Mouse (Mus musculus): ENCODE data around the gene Il12rb1. TPM values are rescaled to one million over a fixed set of nuclear protein-coding genes. Genes with fewer than 3 reads are reported as not detected.

Il12rb1 gene
- total and polyA plus RNA-seq, 2 experiments from 2014 or later: not detected

- Histone ChIP-seq H3K4me1 (ENCODE audit: insufficient read depth, low read length) (peaks cover 18% of the 10 kb centered on the region), H3K9me3 (ENCODE audit: low read length) (no peaks in the 10 kb centered on the region), H3K27me3 (ENCODE audit: insufficient read depth, low read length) (peaks cover 20% of the 10 kb centered on the region), H3K4me3 (ENCODE audit: low read length) (no peak overlapping the region), H3K9ac (replicated peaks; ENCODE audit: low read length) (no peak overlapping the region), H3K27ac (no peak overlapping the region), H3K4me2 (ENCODE audit: low read depth, low read length) (no peak overlapping the region), H3K36me3 (ENCODE audit: insufficient read depth, low read length) (no peaks in the 10 kb centered on the region)
- DNase-seq (ENCODE audit: low spot score): no peak
- ATAC-seq: no peak
- 79% methylated on average over 11 of the region's 11 CpGs for WGBS
- TF ChIP-seq CTCF (IDR thresholded peaks at IDR 0.05; ENCODE audit: low read depth): no peak
These were observed 5.3 kb upstream of the Il12rb1 start for GRCm38 (mm10) chr8:70802786-70803510.

DNA sequence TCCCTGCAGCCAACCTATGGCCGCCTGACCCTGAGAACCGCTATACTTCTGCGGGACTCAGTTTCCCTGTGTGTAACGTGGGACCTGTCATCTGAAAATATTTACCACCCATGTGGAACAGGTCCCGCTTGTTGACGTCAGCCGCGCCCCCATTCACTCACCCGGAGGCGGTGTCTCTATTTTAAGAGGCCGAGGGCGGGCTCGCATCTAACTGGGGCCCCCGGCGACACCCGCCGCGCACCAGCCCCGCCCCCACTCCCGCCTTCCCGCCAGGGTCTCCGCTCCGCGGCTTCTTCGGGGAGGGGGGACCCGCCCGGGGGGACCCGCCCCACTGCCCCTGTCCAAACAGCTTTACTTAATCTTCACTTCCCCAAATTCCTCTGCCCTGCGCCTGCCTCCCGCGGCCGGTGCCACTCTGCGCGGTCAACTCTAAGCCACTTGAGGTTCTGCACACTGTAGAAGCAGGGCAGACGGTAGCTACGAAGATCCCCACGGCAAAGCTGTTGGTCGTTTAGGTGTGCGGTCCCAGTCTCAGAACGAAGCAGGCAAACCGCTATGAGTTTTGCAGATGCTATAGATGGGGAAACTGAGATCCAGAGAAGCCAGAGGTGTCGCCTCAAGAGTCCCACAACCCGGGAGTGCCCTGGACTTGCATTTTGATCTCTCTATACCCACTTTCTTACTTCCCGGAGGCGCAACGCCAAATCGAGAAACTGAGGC lies 4.3 kb upstream of the Il12rb1 start:
- Histone ChIP-seq H3K4me3 (ENCODE audit: low read length) (peak overlapping the region; percentile 45), H3K9me3 (ENCODE audit: low read length) (no peaks in the 10 kb centered on the region), H3K4me1 (ENCODE audit: insufficient read depth, low read length) (peaks cover 12% of the 10 kb centered on the region), H3K4me2 (ENCODE audit: low read depth, low read length) (peak overlapping the region; percentile 71), H3K27ac (no peak overlapping the region), H3K27me3 (ENCODE audit: insufficient read depth, low read length) (peaks cover 20% of the 10 kb centered on the region), H3K9ac (replicated peaks; ENCODE audit: low read length) (peak overlapping the region; percentile 17; the same call in 1 of the 2 replicates), H3K36me3 (ENCODE audit: insufficient read depth, low read length) (no peaks in the 10 kb centered on the region)
- ATAC-seq (no peak; the same call in 1 of the 2 replicates), DNase-seq (ENCODE audit: low spot score) (no peak)
- no peak for TF ChIP-seq CTCF (IDR thresholded peaks at IDR 0.05; ENCODE audit: low read depth)
- WGBS: 2% methylated on average over 45 of the region's 47 CpGs

DNA sequence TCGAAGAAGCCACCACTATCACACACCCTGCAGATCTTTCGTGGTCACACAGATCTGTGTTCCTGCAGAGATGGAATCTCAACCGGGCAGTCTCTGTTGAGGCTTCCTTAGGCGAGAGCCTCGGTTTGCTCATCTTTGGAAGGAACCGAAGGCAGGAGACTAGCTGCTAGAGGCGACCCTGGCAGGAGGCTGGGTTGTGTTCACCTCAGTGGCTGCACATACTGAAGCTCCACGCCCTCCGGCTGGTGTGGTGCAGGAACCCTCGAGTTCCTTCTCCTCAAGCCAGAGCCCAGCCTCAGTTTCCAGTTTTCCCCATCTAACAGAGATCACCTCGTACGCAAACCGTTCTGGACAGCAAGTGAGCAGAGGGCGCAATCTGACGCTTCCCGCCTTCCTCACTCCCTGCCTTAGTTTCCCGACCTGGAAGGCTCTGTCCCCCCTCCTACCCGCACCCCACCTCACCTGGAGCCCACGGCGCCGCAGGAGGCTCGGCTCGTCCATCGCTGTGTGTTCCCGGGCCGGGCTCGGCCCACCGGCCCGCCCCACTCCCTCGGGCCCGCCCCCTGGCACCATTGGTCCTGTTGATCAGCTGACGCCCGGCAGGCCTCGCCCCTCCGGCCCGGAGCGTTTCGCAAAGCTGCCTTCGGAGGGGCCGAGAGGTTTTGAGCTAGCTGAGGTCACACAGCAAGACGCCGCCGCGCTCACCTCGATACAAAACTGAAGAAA lies 3.6 kb upstream of the Il12rb1 start, which contains the start of gene Mast3:
Gene Mast3, minus strand, starts transcription at position 574 of the 726 bp plus-strand sequence.
- H3K9me3 ChIP-seq (ENCODE audit: low read length): no peaks in the 10 kb centered on the region
- no peak for TF ChIP-seq CTCF (IDR thresholded peaks at IDR 0.05; ENCODE audit: low read depth)
- peak within 1 kb of the TSS; percentile 71 for H3K4me2 ChIP-seq (ENCODE audit: low read depth, low read length)
- H3K36me3 ChIP-seq (ENCODE audit: insufficient read depth, low read length): no peaks in the 10 kb centered on the region
- WGBS: 1% methylated on average over 45 of the region's 45 CpGs
- no peak within 1 kb of the TSS for H3K27ac ChIP-seq
- H3K27me3 ChIP-seq (ENCODE audit: insufficient read depth, low read length): peaks cover 15% of the 10 kb centered on the region
- peak; percentile 81 for ATAC-seq
- peak within 1 kb of the TSS; percentile 38 for H3K9ac ChIP-seq (replicated peaks; ENCODE audit: low read length)
- peak; percentile 84 for DNase-seq (ENCODE audit: low spot score)
- peaks cover 12% of the 10 kb centered on the region for H3K4me1 ChIP-seq (ENCODE audit: insufficient read depth, low read length)
- H3K4me3 ChIP-seq (ENCODE audit: low read length): peak within 1 kb of the TSS; percentile 45

DNA sequence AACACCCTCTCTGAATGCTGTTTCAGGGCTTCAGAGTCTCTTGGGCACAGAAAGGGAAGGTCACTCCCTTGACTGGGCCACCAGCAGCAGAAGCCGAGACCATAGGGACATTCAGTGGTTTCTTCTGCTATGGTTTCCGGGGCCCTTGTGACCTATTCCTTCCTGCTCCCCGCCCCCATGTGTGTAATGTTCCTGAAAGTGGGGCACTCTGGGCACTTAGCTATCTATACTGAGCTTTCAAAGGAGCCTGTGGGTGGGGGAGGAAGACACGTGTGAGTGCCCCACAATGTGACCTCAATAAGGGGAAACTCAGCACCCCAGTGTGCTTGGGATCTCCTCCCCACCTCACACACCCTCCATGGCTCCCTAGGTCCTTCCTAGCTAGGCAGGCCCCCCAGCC lies 1.7 kb upstream of the Il12rb1 start:
- no peak overlapping the region for H3K4me2 ChIP-seq (ENCODE audit: low read depth, low read length)
- TF ChIP-seq CTCF (IDR thresholded peaks at IDR 0.05; ENCODE audit: low read depth): no peak
- H3K4me1 ChIP-seq (ENCODE audit: insufficient read depth, low read length): peaks cover 12% of the 10 kb centered on the region
- no peak overlapping the region for H3K4me3 ChIP-seq (ENCODE audit: low read length)
- no peaks in the 10 kb centered on the region for H3K36me3 ChIP-seq (ENCODE audit: insufficient read depth, low read length)
- DNase-seq (ENCODE audit: low spot score) (no peak), ATAC-seq (no peak)
- no peaks in the 10 kb centered on the region for H3K9me3 ChIP-seq (ENCODE audit: low read length)
- H3K27me3 ChIP-seq (ENCODE audit: insufficient read depth, low read length): peaks cover 15% of the 10 kb centered on the region
- no peak overlapping the region for H3K27ac ChIP-seq
- 82% methylated on average over 4 of the region's 4 CpGs for WGBS
- H3K9ac ChIP-seq (replicated peaks; ENCODE audit: low read length): no peak overlapping the region

DNA sequence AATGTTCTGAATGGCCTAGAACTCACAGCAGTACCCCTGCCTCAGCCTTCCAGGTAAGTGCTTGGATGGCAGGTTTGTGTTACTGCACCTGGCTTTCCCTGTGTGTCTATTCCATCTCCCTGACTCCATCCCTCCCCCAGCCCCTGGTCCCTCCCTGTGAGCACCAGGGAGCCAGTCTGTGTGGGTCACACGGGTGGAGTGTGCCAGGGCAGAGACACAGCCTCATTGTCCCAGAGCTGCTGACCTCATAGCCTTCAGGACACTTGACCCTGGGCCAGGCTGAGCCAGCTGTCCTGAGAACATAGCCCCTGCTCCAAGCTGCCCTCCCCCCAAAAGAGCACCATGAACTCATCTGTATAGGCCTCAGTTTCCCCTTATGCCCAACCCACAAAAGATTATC lies 945 bp upstream of the Il12rb1 start:
- Histone ChIP-seq H3K27me3 (ENCODE audit: insufficient read depth, low read length) (peaks cover 15% of the 10 kb centered on the region), H3K36me3 (ENCODE audit: insufficient read depth, low read length) (no peaks in the 10 kb centered on the region), H3K4me3 (ENCODE audit: low read length) (no peak overlapping the region), H3K9me3 (ENCODE audit: low read length) (no peaks in the 10 kb centered on the region), H3K4me1 (ENCODE audit: insufficient read depth, low read length) (peaks cover 12% of the 10 kb centered on the region), H3K4me2 (ENCODE audit: low read depth, low read length) (no peak overlapping the region), H3K9ac (replicated peaks; ENCODE audit: low read length) (no peak overlapping the region), H3K27ac (no peak overlapping the region)
- 50% methylated on average over 1 of the region's 1 CpGs for WGBS
- no peak for ATAC-seq
- no peak for TF ChIP-seq CTCF (IDR thresholded peaks at IDR 0.05; ENCODE audit: low read depth)
- no peak for DNase-seq (ENCODE audit: low spot score)

GRCm38 (mm10) chr8:70808955-70809701 lies 879 bp downstream of the Il12rb1 start:
- Histone ChIP-seq H3K36me3 (ENCODE audit: insufficient read depth, low read length) (no peaks in the 10 kb centered on the region), H3K9me3 (ENCODE audit: low read length) (no peaks in the 10 kb centered on the region), H3K4me1 (ENCODE audit: insufficient read depth, low read length) (peaks cover 7% of the 10 kb centered on the region), H3K27ac (no peak overlapping the region), H3K4me2 (ENCODE audit: low read depth, low read length) (no peak overlapping the region), H3K9ac (replicated peaks; ENCODE audit: low read length) (no peak overlapping the region), H3K27me3 (ENCODE audit: insufficient read depth, low read length) (0 out of 2 replicates have a peak, but pooled peaks cover 5% of the 10 kb centered on the region), H3K4me3 (ENCODE audit: low read length) (no peak overlapping the region)
- ATAC-seq: no peak
- TF ChIP-seq CTCF (IDR thresholded peaks at IDR 0.05; ENCODE audit: low read depth): no peak
- DNase-seq (ENCODE audit: low spot score): no peak
- 74% methylated on average over 8 of the region's 8 CpGs for WGBS
